Mouse (Mus musculus) E14TG2a.4 (cell line): ENCODE measurements around the gene Tubb2a.
A peak's percentile ranks its signal among the peaks of the same experiment; 100 is the strongest.

Experiments
- H3K27me3 ChIP-seq: 2 replicates; pipeline ENCODE4 v1.6.1; 2014; ENCODE audit warnings: low read length, control low read depth; ENCODE audit not compliant: insufficient read depth
- H3K36me3 ChIP-seq: 2 replicates; pipeline ENCODE4 v1.6.1; 2014; ENCODE audit warnings: low read length, control low read depth; ENCODE audit not compliant: insufficient read depth
- H3K4me1 ChIP-seq: replicated peaks from 2 replicates; pipeline ENCODE4 v1.6.1; 2014; ENCODE audit warnings: low read depth, low read length, control low read depth
- H3K4me3 ChIP-seq: replicated peaks from 2 replicates; pipeline ENCODE4 v1.5.1; 2014; ENCODE audit warnings: mild to moderate bottlenecking, low read length
- H3K9me3 ChIP-seq: 2 replicates; pipeline ENCODE4 v1.6.1; 2014; ENCODE audit warnings: low read length, control low read depth
- CTCF ChIP-seq: conservative IDR thresholded peaks from 2 replicates; pipeline ENCODE4 v1.5.1; 2014; ENCODE audit warnings: low read length
- NANOG ChIP-seq: IDR thresholded peaks from 2 replicates; pipeline ENCODE4 v1.6.1; 2014; ENCODE audit warnings: borderline replicate concordance, low read length, mixed read lengths
- POU5F1 ChIP-seq: IDR thresholded peaks from 2 replicates; pipeline ENCODE4 v1.6.1; 2014; ENCODE audit warnings: low read length, borderline replicate concordance

Gene Tubb2a

GRCm38 (mm10) chr13:34037172-34038055, 40.4 kb downstream of the Tubb2a start, which contains the start of gene Bphl:
Gene Bphl (plus strand): TSS chr13:34037597.
- TF ChIP-seq NANOG (no peak), CTCF (no peak), POU5F1 (no peak)
- peaks cover 35% of the 10 kb centered on the region for H3K4me1 ChIP-seq
- H3K36me3 ChIP-seq = peaks cover 25% of the 10 kb centered on the region
- H3K27me3 ChIP-seq = no peaks in the 10 kb centered on the region
- no peaks in the 10 kb centered on the region for H3K9me3 ChIP-seq
- H3K4me3 ChIP-seq = peak within 1 kb of the TSS; percentile 89

- TF ChIP-seq NANOG = no peak
Measured at GRCm38 (mm10) chr13:34036726-34037125, 41.1 kb downstream of the Tubb2a start.

GRCm38 (mm10) chr13:34035424-34035823, 42.4 kb downstream of the Tubb2a start:
- Histone ChIP-seq H3K4me3 (no peak overlapping the region), H3K27me3 (no peaks in the 10 kb centered on the region)
- TF ChIP-seq NANOG = no peak
- TF ChIP-seq POU5F1 = no peak
- TF ChIP-seq CTCF = no peak

More at GRCm38 (mm10) chr13:34036726-34037125, 41.1 kb downstream of the Tubb2a start:
- Histone ChIP-seq H3K4me3 (no peak overlapping the region), H3K4me1 (peaks cover 28% of the 10 kb centered on the region), H3K36me3 (peaks cover 30% of the 10 kb centered on the region), H3K27me3 (no peaks in the 10 kb centered on the region), H3K9me3 (no peaks in the 10 kb centered on the region)

GRCm38 (mm10) chr13:34032041-34032440, 45.8 kb downstream of the Tubb2a start:
- no peak for TF ChIP-seq POU5F1
- TF ChIP-seq CTCF = no peak
- TF ChIP-seq NANOG = no peak
- no peaks in the 10 kb centered on the region for H3K27me3 ChIP-seq

More at GRCm38 (mm10) chr13:34035424-34035823, 42.4 kb downstream of the Tubb2a start:
- H3K4me1 ChIP-seq = peaks cover 27% of the 10 kb centered on the region
- H3K9me3 ChIP-seq = no peaks in the 10 kb centered on the region
- H3K36me3 ChIP-seq = peaks cover 40% of the 10 kb centered on the region

More at GRCm38 (mm10) chr13:34032041-34032440, 45.8 kb downstream of the Tubb2a start:
- Histone ChIP-seq H3K36me3 (peaks cover 57% of the 10 kb centered on the region), H3K9me3 (no peaks in the 10 kb centered on the region), H3K4me1 (peaks cover 6% of the 10 kb centered on the region), H3K4me3 (no peak overlapping the region)
